Mouse (Mus musculus) CH12.LX (cell line): ENCODE measurements at regions not wholly inside any gene's neighbourhood (a gene's known extent, or its start where the extent isn't known, plus 50 kb on each side); places are given as distances from the start of the nearest gene placed in this dataset.

ENCODE experiments used
- BHLHE40 ChIP-seq: IDR thresholded peaks from 2 replicates; pipeline ENCODE4 v1.6.1; 2011; ENCODE audit warnings: mild to moderate bottlenecking, low read depth, low read length, improper control_type of control experiment
- CTCF ChIP-seq, 2 experiments: IDR thresholded peaks in 1 of 2; conservative IDR thresholded peaks in 1 of 2; 2 replicates each; pipeline ENCODE4 v1.5.1; 2011 to 2012; ENCODE audit warnings: low read depth in 2 of 2, low read length in 2 of 2, improper control_type of control experiment in 1 of 2, inconsistent platforms in 1 of 2, mild to moderate bottlenecking in 1 of 2, moderate library complexity in 1 of 2
- POLR2AphosphoS2 ChIP-seq: IDR thresholded peaks from 2 replicates; pipeline ENCODE4 v1.6.1; 2011; ENCODE audit warnings: low read depth, low read length, improper control_type of control experiment
- SIN3A ChIP-seq: IDR thresholded peaks from 2 replicates; pipeline ENCODE4 v1.6.1; 2012; ENCODE audit warnings: low read length, improper control_type of control experiment, inconsistent platforms
- UBTF ChIP-seq: IDR thresholded peaks from 2 replicates; pipeline ENCODE4 v1.6.1; 2012; ENCODE audit warnings: low read depth, mild to moderate bottlenecking, inconsistent platforms, low read length, improper control_type of control experiment, moderate library complexity
- USF1 ChIP-seq: IDR thresholded peaks from 2 replicates; pipeline ENCODE4 v1.6.1; 2014; ENCODE audit warnings: low read depth, mild to moderate bottlenecking, inconsistent platforms, low read length, improper control_type of control experiment

DNA sequence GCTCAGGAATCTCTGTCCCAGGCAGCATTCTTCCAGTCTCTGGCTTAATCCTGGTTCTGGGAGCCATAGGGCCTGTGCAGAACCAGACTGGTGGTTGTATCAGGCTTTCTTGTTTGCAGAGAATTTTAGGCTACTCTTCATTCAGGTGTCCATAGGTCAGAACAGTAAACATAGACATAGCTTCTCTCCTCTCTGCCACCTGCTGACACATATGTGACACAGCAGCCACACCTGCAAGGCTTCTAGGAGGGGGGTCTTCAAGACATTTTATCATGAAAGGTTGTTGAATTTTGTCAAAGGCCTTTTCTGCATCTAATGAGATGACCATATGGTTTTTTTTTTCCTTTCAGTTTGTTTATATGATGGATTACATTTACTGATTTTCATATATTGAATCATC lies 599.7 kb downstream of the Lmo7 start:
- TF ChIP-seq CTCF (conservative IDR thresholded peaks at IDR 0.05 in 1 of 2, IDR thresholded peaks at IDR 0.05 in 1 of 2; ENCODE audit: low read depth in 2 of 2, low read length in 2 of 2) (peak in 1 of 2 experiments; percentile 60; a peak in 2 of 4 replicates), BHLHE40 (no peak), SIN3A (no peak), UBTF (no peak), USF1 (no peak), POLR2AphosphoS2 (no peak)
